ENCODE assay signal across 9 mouse cellular contexts in genomic region chr17:3200328-3200727, GRCm38 (mm10).
A peak's percentile ranks its signal among the peaks of the same experiment; 100 is the strongest.
DNase-seq lines count a peak whose midpoint lies in the region; ATAC-seq lines count a peak whose summit lies in the region.
"Had no signal": no experiment of that assay in that cellular context is flagged by ENCODE, and none has a peak within 500 bp of the region (broad histone marks: within the 10 kb centered on the region; RNA-seq: fewer than 3 reads in every experiment).

No protein-coding gene starts in this region.

- DNase-seq in frontal cortex, postnatal 36 days (ENCODE audit: low spot score in 2 of 2), result no peak
- DNase-seq in NIH3T3 (ENCODE audit: low read depth) (peak; percentile 96), liver (no peak)
- DNase-seq in fibroblast of lung, adult 2 months (ENCODE audit: low read depth), result peak; percentile 93
- DNase-seq in limb, embryonic 10.5 days (ENCODE audit: low spot score), result peak; percentile 66
- DNase-seq in left cerebral cortex, adult 8-10 months (ENCODE audit: low spot score in 2 of 2), result no peak
- DNase-seq in layer of hippocampus, adult 8-10 months (ENCODE audit: low spot score in 2 of 2), result no peak

- no peaks in the 10 kb centered on the region for H3K9me3 ChIP-seq in limb, embryonic 10.5 days (replicated peaks)

- H3K4me3 ChIP-seq in limb, embryonic 10.5 days, result no peak overlapping the region

- no peak overlapping the region for H3K27ac ChIP-seq in limb, embryonic 10.5 days
- H3K27ac ChIP-seq: macrophage had no signal

- no peaks in the 10 kb centered on the region for H3K27me3 ChIP-seq in limb, embryonic 10.5 days (ENCODE audit: low read depth, poor library complexity, severe bottlenecking)

- 66% methylated on average over 8 of the region's 8 CpGs for WGBS in limb, embryonic 10.5 days

- H3K36me3 ChIP-seq in limb, embryonic 10.5 days, result peaks cover 85% of the 10 kb centered on the region

- H3K4me1 ChIP-seq in limb, embryonic 10.5 days, result peaks cover 11% of the 10 kb centered on the region

- peak; percentile 57; the same call in 1 of the 2 replicates for ATAC-seq in frontal cortex, adult (ENCODE audit: low TSS enrichment)

Comparison
In these comparisons a context has a peak if more than half of its experiments do, and no peak if none do; other contexts are left out.
1. DNase-seq: peak in NIH3T3 (single experiment), fibroblast of lung, adult 2 months (single experiment) and limb, embryonic 10.5 days (single experiment); none in frontal cortex, postnatal 36 days (0 of 2), left cerebral cortex, adult 8-10 months (0 of 2), layer of hippocampus, adult 8-10 months (0 of 2) and liver (single experiment).